Mouse (Mus musculus) neural tube, embryonic 12.5 days (tissue): ENCODE measurements around the gene Parvb. TPM values are rescaled to one million over a fixed set of nuclear protein-coding genes. Genes with fewer than 3 reads are reported as not detected.
A peak's percentile ranks its signal among the peaks of the same experiment; 100 is the strongest.

Experiments
- ATAC-seq: fragments of 200-750 bp; cut with Nextera tagmentation; 2 replicates; pipeline ENCODE4 v1.8.0; 2017; ENCODE audit warnings: low read depth, mild to moderate bottlenecking, moderate TSS enrichment, moderate library complexity; ENCODE audit not compliant: low FRiP score
- H3K27ac ChIP-seq: fragments of 300-500 bp; sonication (generic); 2 replicates; pipeline ENCODE4 v1.5.1; 2016
- H3K27me3 ChIP-seq: fragments of 300-500 bp; sonication (generic); replicated peaks from 2 replicates; pipeline ENCODE4 v1.6.1; 2016; ENCODE audit warnings: mild to moderate bottlenecking
- H3K36me3 ChIP-seq: fragments of 300-500 bp; sonication (generic); 2 replicates; pipeline ENCODE4 v1.6.1; 2016; ENCODE audit warnings: mild to moderate bottlenecking
- H3K4me1 ChIP-seq: fragments of 300-500 bp; sonication (generic); 2 replicates; pipeline ENCODE4 v1.6.1; 2016
- H3K4me2 ChIP-seq: fragments of 300-500 bp; sonication (generic); replicated peaks from 2 replicates; pipeline ENCODE4 v1.6.1; 2016; ENCODE audit warnings: mild to moderate bottlenecking
- H3K4me3 ChIP-seq: fragments of 300-500 bp; sonication (generic); 2 replicates; pipeline ENCODE4 v1.5.1; 2016
- H3K9ac ChIP-seq: fragments of 300-500 bp; sonication (generic); 2 replicates; pipeline ENCODE4 v1.6.1; 2016; ENCODE audit warnings: mild to moderate bottlenecking
- H3K9me3 ChIP-seq: fragments of 300-500 bp; sonication (generic); 2 replicates; pipeline ENCODE4 v1.6.1; 2016; ENCODE audit warnings: mild to moderate bottlenecking
- WGBS: fragments of 180-500 bp; shearing (Covaris S2); methylation state at CpG from one replicate; pipeline ENCODE4 v1.1.7; 2016; 5-methylcytosine and 5-hydroxymethylcytosine counted together
- polyA plus RNA-seq: library from polyadenylated mRNA; unstranded; fragments of >200 nt; fragmentation: Nextera tagmentation; extraction: Ambion mirVana; gene quantifications from 2 replicates; pipeline ENCODE4 v1.2.1, GENCODE M21; 2016

Gene Parvb
- polyA plus RNA-seq, 1 experiment from 2014 or later = 6.4 TPM

- no peaks in the 10 kb centered on the region for H3K36me3 ChIP-seq
- ATAC-seq = no peak
- H3K27me3 ChIP-seq = no peaks in the 10 kb centered on the region
- H3K9me3 ChIP-seq = 0 out of 2 replicates have a peak, but pooled peaks cover 8% of the 10 kb centered on the region
- no peak overlapping the region for H3K4me2 ChIP-seq
- no peak overlapping the region for H3K27ac ChIP-seq
- WGBS = 89% methylated on average over 6 of the region's 6 CpGs
- H3K4me3 ChIP-seq = no peak overlapping the region
- H3K9ac ChIP-seq = no peak overlapping the region
- peaks cover 5% of the 10 kb centered on the region for H3K4me1 ChIP-seq
Measured at GRCm38 (mm10) chr15:84246195-84246594, 14.4 kb downstream of the Parvb start.

GRCm38 (mm10) chr15:84247309-84247708 lies 15.5 kb downstream of the Parvb start:
- H3K4me2 ChIP-seq = no peak overlapping the region
- no peak overlapping the region for H3K9ac ChIP-seq
- H3K27ac ChIP-seq = no peak overlapping the region
- H3K27me3 ChIP-seq = no peaks in the 10 kb centered on the region
- no peak overlapping the region for H3K4me3 ChIP-seq
- WGBS = 93% methylated on average over 3 of the region's 3 CpGs
- 0 out of 2 replicates have a peak, but pooled peaks cover 8% of the 10 kb centered on the region for H3K9me3 ChIP-seq
- peaks cover 9% of the 10 kb centered on the region for H3K4me1 ChIP-seq
- ATAC-seq = no peak
- H3K36me3 ChIP-seq = no peaks in the 10 kb centered on the region

- Histone ChIP-seq H3K4me2 (no peak overlapping the region), H3K9me3 (0 out of 2 replicates have a peak, but pooled peaks cover 8% of the 10 kb centered on the region), H3K27ac (no peak overlapping the region), H3K36me3 (no peaks in the 10 kb centered on the region), H3K27me3 (no peaks in the 10 kb centered on the region), H3K4me3 (no peak overlapping the region), H3K4me1 (peaks cover 18% of the 10 kb centered on the region), H3K9ac (no peak overlapping the region)
- ATAC-seq = no peak
- WGBS = 55% methylated on average over 13 of the region's 13 CpGs
Measured at GRCm38 (mm10) chr15:84251227-84251626, 19.4 kb downstream of the Parvb start.

- Histone ChIP-seq H3K4me3 (no peak overlapping the region), H3K27me3 (no peaks in the 10 kb centered on the region), H3K9me3 (0 out of 2 replicates have a peak, but pooled peaks cover under 1% of the 10 kb centered on the region), H3K9ac (no peak overlapping the region), H3K4me2 (no peak overlapping the region), H3K4me1 (peaks cover 18% of the 10 kb centered on the region), H3K27ac (no peak overlapping the region), H3K36me3 (no peaks in the 10 kb centered on the region)
- 93% methylated on average over 7 of the region's 7 CpGs for WGBS
- ATAC-seq = no peak
Measured at GRCm38 (mm10) chr15:84252645-84253044, 20.8 kb downstream of the Parvb start.

GRCm38 (mm10) chr15:84253757-84254156 lies 21.9 kb downstream of the Parvb start:
- Histone ChIP-seq H3K4me1 (peaks cover 18% of the 10 kb centered on the region), H3K27ac (no peak overlapping the region), H3K27me3 (no peaks in the 10 kb centered on the region), H3K4me3 (no peak overlapping the region), H3K9me3 (no peaks in the 10 kb centered on the region), H3K36me3 (no peaks in the 10 kb centered on the region), H3K4me2 (no peak overlapping the region), H3K9ac (no peak overlapping the region)
- WGBS = 58% methylated on average over 11 of the region's 11 CpGs
- no peak for ATAC-seq

- WGBS = 75% methylated on average over 8 of the region's 8 CpGs
- no peak overlapping the region for H3K4me2 ChIP-seq
- H3K36me3 ChIP-seq = no peaks in the 10 kb centered on the region
- no peaks in the 10 kb centered on the region for H3K9me3 ChIP-seq
- H3K27ac ChIP-seq = no peak overlapping the region
- no peak overlapping the region for H3K4me3 ChIP-seq
- no peak for ATAC-seq
- no peak overlapping the region for H3K9ac ChIP-seq
- peaks cover 18% of the 10 kb centered on the region for H3K4me1 ChIP-seq
- no peaks in the 10 kb centered on the region for H3K27me3 ChIP-seq
Measured at GRCm38 (mm10) chr15:84254387-84254786, 22.5 kb downstream of the Parvb start.

- H3K27me3 ChIP-seq = no peaks in the 10 kb centered on the region
- no peak for ATAC-seq
- H3K9ac ChIP-seq = no peak overlapping the region
- no peak overlapping the region for H3K4me3 ChIP-seq
- peaks cover 16% of the 10 kb centered on the region for H3K4me1 ChIP-seq
- no peak overlapping the region for H3K27ac ChIP-seq
- H3K9me3 ChIP-seq = no peaks in the 10 kb centered on the region
- H3K4me2 ChIP-seq = no peak overlapping the region
- H3K36me3 ChIP-seq = no peaks in the 10 kb centered on the region
- 88% methylated on average over 12 of the region's 12 CpGs for WGBS
Measured at GRCm38 (mm10) chr15:84256254-84256850, 24.5 kb downstream of the Parvb start.

- Histone ChIP-seq H3K4me1 (peaks cover 13% of the 10 kb centered on the region), H3K36me3 (no peaks in the 10 kb centered on the region), H3K4me2 (no peak overlapping the region), H3K4me3 (no peak overlapping the region), H3K9me3 (no peaks in the 10 kb centered on the region), H3K9ac (no peak overlapping the region), H3K27ac (no peak overlapping the region), H3K27me3 (no peaks in the 10 kb centered on the region)
- 90% methylated on average over 5 of the region's 5 CpGs for WGBS
- no peak for ATAC-seq
Measured at GRCm38 (mm10) chr15:84256864-84257263, 25.0 kb downstream of the Parvb start.

- no peak overlapping the region for H3K4me2 ChIP-seq
- no peak for ATAC-seq
- no peak overlapping the region for H3K4me3 ChIP-seq
- H3K9ac ChIP-seq = no peak overlapping the region
- 58% methylated on average over 9 of the region's 9 CpGs for WGBS
- H3K27me3 ChIP-seq = no peaks in the 10 kb centered on the region
- H3K9me3 ChIP-seq = no peaks in the 10 kb centered on the region
- H3K36me3 ChIP-seq = no peaks in the 10 kb centered on the region
- H3K27ac ChIP-seq = no peak overlapping the region
- peaks cover 8% of the 10 kb centered on the region for H3K4me1 ChIP-seq
Measured at GRCm38 (mm10) chr15:84258602-84259355, 26.9 kb downstream of the Parvb start.

GRCm38 (mm10) chr15:84260123-84260822 lies 28.4 kb downstream of the Parvb start:
- peaks cover 4% of the 10 kb centered on the region; the same call in 1 of the 2 replicates for H3K4me1 ChIP-seq
- H3K9ac ChIP-seq = no peak overlapping the region
- H3K9me3 ChIP-seq = no peaks in the 10 kb centered on the region
- no peak overlapping the region for H3K27ac ChIP-seq
- WGBS = 32% methylated on average over 22 of the region's 22 CpGs
- peak; percentile 68 for ATAC-seq
- H3K4me2 ChIP-seq = peak overlapping the region; percentile 32
- no peaks in the 10 kb centered on the region for H3K36me3 ChIP-seq
- no peaks in the 10 kb centered on the region for H3K27me3 ChIP-seq
- no peak overlapping the region for H3K4me3 ChIP-seq

GRCm38 (mm10) chr15:84262630-84263029 lies 30.8 kb downstream of the Parvb start:
- Histone ChIP-seq H3K4me1 (peaks cover 7% of the 10 kb centered on the region; the same call in 1 of the 2 replicates), H3K4me3 (no peak overlapping the region), H3K9ac (no peak overlapping the region), H3K36me3 (no peaks in the 10 kb centered on the region), H3K9me3 (no peaks in the 10 kb centered on the region), H3K27ac (no peak overlapping the region), H3K4me2 (no peak overlapping the region), H3K27me3 (no peaks in the 10 kb centered on the region)
- WGBS = 92% methylated on average over 6 of the region's 6 CpGs
- ATAC-seq = no peak

- Histone ChIP-seq H3K27ac (no peak overlapping the region), H3K9ac (no peak overlapping the region), H3K4me1 (peaks cover 7% of the 10 kb centered on the region; the same call in 1 of the 2 replicates), H3K27me3 (no peaks in the 10 kb centered on the region), H3K4me3 (no peak overlapping the region), H3K9me3 (no peaks in the 10 kb centered on the region), H3K4me2 (no peak overlapping the region), H3K36me3 (no peaks in the 10 kb centered on the region)
- no peak for ATAC-seq
- WGBS = 47% methylated on average over 2 of the region's 2 CpGs
Measured at GRCm38 (mm10) chr15:84263573-84263972, 31.7 kb downstream of the Parvb start.
